Mouse (Mus musculus) midbrain, embryonic 14.5 days (tissue): Measurements from ENCODE around the gene Mylk3. TPM values are rescaled to one million over a fixed set of nuclear protein-coding genes. Genes with fewer than 3 reads are reported as not detected.

ENCODE experiments used
- ATAC-seq: fragments of 200-750 bp; cut with Nextera tagmentation; 2 replicates; pipeline ENCODE4 v1.8.0; 2017; ENCODE audit warnings: moderate number of reproducible peaks, moderate library complexity; ENCODE audit not compliant: low FRiP score, low TSS enrichment
- DNase-seq: peaks from one replicate; pipeline ENCODE4 v3.0.0-alpha.2; 2015
- H3K27ac ChIP-seq: fragments of 300-500 bp; sonication (generic); replicated peaks from 2 replicates; pipeline ENCODE4 v1.5.1; 2014; ENCODE audit warnings: mild to moderate bottlenecking, low read depth, low read length, moderate library complexity
- H3K27me3 ChIP-seq: fragments of 300-500 bp; sonication (generic); 2 replicates; pipeline ENCODE4 v1.6.1; 2014; ENCODE audit warnings: low read length, control low read depth, mixed read lengths; ENCODE audit not compliant: control insufficient read depth, insufficient read depth
- H3K36me3 ChIP-seq: fragments of 300-500 bp; sonication (generic); 2 replicates; pipeline ENCODE4 v1.6.1; 2014; ENCODE audit warnings: low read length, control low read depth; ENCODE audit not compliant: control insufficient read depth, insufficient read depth
- H3K4me1 ChIP-seq: fragments of 300-500 bp; sonication (generic); 2 replicates; pipeline ENCODE4 v1.6.1; 2014; ENCODE audit warnings: mild to moderate bottlenecking, antibody characterized with exemption, low read length, control low read depth; ENCODE audit not compliant: control insufficient read depth, insufficient read depth
- H3K4me2 ChIP-seq: fragments of 300-500 bp; sonication (generic); 2 replicates; pipeline ENCODE4 v1.6.1; 2014; ENCODE audit warnings: mild to moderate bottlenecking, low read length, moderate library complexity
- H3K4me3 ChIP-seq: fragments of 300-500 bp; sonication (generic); replicated peaks from 2 replicates; pipeline ENCODE4 v1.5.1; 2014; ENCODE audit warnings: low read depth, low read length
- H3K9ac ChIP-seq: fragments of 300-500 bp; sonication (generic); replicated peaks from 2 replicates; pipeline ENCODE4 v1.6.1; 2014; ENCODE audit warnings: mild to moderate bottlenecking, low read length, moderate library complexity
- H3K9me3 ChIP-seq: fragments of 300-500 bp; sonication (generic); 2 replicates; pipeline ENCODE4 v1.6.1; 2016; ENCODE audit warnings: low read length, control low read depth, mixed read lengths; ENCODE audit not compliant: control insufficient read depth
- WGBS: fragments of 180-500 bp; shearing (Covaris S2); extraction: QIAGEN DNeasy Blood & Tissue Kit; methylation state at CpG from one replicate; pipeline ENCODE4 v1.1.7; 2014; 5-methylcytosine and 5-hydroxymethylcytosine counted together
- polyA plus RNA-seq: library from polyadenylated mRNA; unstranded; fragments of >200 nt; fragmentation: Nextera tagmentation; extraction: Ambion mirVana; gene quantifications from 2 replicates; pipeline ENCODE4 v1.2.1, GENCODE M21; 2014

The Mylk3 gene
- polyA plus RNA-seq, 1 experiment from 2014 or later: 0.36 TPM

DNA sequence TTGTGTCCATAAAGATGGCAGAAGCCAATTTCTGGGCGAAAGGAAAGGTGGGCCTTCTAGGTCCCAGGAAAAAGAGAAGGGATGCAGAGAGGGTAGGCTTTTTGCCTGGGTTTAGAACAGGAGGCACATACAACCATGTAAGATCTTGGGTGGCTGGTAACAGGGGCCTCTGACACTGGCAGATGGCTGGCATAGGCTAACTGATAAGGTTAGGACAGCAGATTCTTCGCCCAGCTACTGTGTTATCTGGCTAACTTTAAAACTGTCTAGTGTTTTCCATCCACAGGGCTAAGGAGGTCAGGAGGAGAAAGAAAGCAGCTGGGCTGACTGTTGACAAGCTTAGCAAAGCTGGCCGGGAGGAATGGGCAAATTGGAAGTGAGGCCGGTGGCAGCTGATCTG, 67.6 kb downstream of the Mylk3 start:
- no peaks in the 10 kb centered on the region for H3K27me3 ChIP-seq
- ATAC-seq (no peak), DNase-seq (no peak)
- H3K4me1 ChIP-seq: no peaks in the 10 kb centered on the region
- H3K4me2 ChIP-seq: no peak overlapping the region
- no peaks in the 10 kb centered on the region for H3K36me3 ChIP-seq
- WGBS: 93% methylated on average over 4 of the region's 4 CpGs
- H3K4me3 ChIP-seq: no peak overlapping the region
- H3K9me3 ChIP-seq: peaks cover 6% of the 10 kb centered on the region; the same call in 1 of the 2 replicates
- H3K9ac ChIP-seq: no peak overlapping the region
- no peak overlapping the region for H3K27ac ChIP-seq

DNA sequence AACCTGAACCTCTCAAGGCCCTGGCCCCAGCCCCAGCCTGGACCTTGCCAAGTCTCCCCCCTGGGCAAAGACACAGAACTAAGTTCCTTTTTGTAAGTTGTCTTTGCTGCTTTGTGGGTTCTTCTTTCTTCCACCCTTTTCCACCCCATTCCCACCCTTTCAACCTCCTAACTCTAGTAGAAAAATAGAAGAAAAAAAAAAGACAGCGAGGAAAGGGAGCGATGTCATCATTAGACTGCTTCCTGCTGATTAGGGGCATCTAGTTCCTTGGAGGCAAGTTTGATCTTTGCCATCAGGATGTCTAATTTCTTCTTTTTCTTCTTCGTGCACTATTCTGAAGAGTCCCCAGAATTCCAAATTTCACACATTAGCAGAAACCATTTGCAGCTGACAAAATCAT, 73.1 kb downstream of the Mylk3 start:
- peaks cover under 1% of the 10 kb centered on the region; the same call in 1 of the 2 replicates for H3K9me3 ChIP-seq
- no peak overlapping the region for H3K4me3 ChIP-seq
- DNase-seq: no peak
- H3K36me3 ChIP-seq: peaks cover 12% of the 10 kb centered on the region
- H3K4me1 ChIP-seq: no peaks in the 10 kb centered on the region
- no peak overlapping the region for H3K27ac ChIP-seq
- WGBS: 86% methylated on average over 3 of the region's 3 CpGs
- no peak overlapping the region for H3K9ac ChIP-seq
- H3K4me2 ChIP-seq: no peak overlapping the region
- ATAC-seq: no peak
- H3K27me3 ChIP-seq: no peaks in the 10 kb centered on the region

DNA sequence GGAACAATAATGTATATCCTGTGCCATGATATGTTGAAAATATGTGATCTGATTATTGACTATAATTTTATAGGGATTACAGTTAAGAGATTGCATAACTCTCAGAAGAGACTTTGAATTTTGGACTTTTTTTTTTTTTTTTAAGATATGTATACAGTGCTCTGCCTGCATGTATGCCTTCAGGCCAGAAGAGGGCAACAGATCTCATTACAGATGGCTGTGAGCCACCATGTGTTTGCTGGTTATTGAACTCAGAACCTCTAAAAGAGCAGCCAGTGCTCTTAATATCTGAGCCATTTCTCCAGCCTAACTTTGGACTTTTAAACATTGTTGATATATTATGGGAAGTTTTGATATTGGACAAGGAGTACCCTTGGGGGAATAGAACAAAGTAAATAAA, 74.4 kb downstream of the Mylk3 start:
- DNase-seq (peak; percentile 59), ATAC-seq (no peak)
- Histone ChIP-seq H3K9me3 (no peaks in the 10 kb centered on the region), H3K36me3 (peaks cover 24% of the 10 kb centered on the region), H3K4me1 (no peaks in the 10 kb centered on the region), H3K27ac (no peak overlapping the region), H3K9ac (no peak overlapping the region), H3K27me3 (no peaks in the 10 kb centered on the region), H3K4me2 (no peak overlapping the region), H3K4me3 (no peak overlapping the region)

DNA sequence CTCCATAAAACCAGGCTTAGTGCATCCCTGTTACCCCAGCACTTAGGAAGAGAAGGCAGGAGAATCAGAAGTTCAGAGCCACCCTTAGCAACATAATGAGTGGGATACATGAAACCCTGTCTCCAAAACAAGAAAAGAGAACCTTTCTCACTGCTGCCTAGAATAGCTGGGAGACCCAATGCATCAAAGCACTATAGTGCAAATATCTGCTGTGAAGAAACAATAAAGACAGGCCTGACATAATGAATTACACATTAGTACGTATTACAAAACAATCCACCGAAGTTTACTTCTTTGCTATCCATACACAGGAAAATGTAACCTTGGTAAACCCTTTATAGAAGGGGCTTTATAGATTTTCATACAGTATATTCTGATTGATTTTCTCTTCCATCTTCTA, 77.6 kb downstream of the Mylk3 start:
- Histone ChIP-seq H3K27me3 (no peaks in the 10 kb centered on the region), H3K36me3 (peaks cover 50% of the 10 kb centered on the region), H3K9me3 (no peaks in the 10 kb centered on the region), H3K4me1 (no peaks in the 10 kb centered on the region), H3K4me3 (no peak overlapping the region), H3K27ac (no peak overlapping the region), H3K9ac (no peak overlapping the region), H3K4me2 (no peak overlapping the region)
- DNase-seq (no peak), ATAC-seq (no peak)
- WGBS: 99% methylated on average over 2 of the region's 2 CpGs

DNA sequence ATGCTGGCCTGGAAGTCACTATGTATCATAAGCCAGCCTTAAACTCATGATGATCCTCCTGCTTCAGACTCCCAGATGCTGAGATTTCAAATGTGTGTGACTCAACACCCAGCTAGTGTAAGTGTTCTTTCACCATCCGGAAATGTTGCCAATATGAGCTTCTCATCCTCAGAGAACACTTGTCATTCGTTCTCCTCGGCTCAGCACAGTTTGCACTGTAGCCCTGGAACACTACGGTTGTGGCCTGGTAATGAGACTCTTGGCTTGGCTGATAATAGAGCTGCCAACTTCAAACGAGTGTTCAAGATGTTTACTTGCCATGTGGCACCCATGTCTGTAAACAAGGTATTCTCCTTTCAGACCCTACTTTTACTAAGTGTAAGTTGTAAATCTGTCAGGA, 82.6 kb downstream of the Mylk3 start:
- Histone ChIP-seq H3K27me3 (no peaks in the 10 kb centered on the region), H3K36me3 (peaks cover 51% of the 10 kb centered on the region), H3K9me3 (no peaks in the 10 kb centered on the region), H3K4me2 (no peak overlapping the region), H3K27ac (no peak overlapping the region), H3K4me3 (no peak overlapping the region), H3K4me1 (peaks cover 11% of the 10 kb centered on the region), H3K9ac (no peak overlapping the region)
- ATAC-seq: no peak
- no peak for DNase-seq
- 93% methylated on average over 5 of the region's 5 CpGs for WGBS

DNA sequence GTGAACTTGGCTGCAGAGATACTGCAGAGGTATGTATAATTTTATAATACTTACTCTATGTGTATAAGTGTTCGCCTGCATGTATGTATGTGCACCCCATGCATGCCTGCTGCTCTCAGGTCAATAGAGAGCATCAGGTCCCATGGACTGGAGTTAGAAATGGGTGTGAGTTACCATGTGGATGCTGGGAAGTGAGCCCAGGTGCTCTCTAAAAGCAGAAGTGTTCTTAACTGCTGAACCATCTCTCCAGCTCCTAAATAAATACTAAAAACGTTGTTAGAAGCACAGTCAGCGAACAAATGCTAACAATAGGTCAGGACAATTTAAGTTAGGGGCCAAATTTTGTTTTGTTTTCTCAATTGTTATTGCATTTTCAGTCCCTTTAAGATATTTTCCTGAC, 83.2 kb downstream of the Mylk3 start:
- Histone ChIP-seq H3K36me3 (peaks cover 45% of the 10 kb centered on the region), H3K4me3 (no peak overlapping the region), H3K4me2 (no peak overlapping the region), H3K9me3 (no peaks in the 10 kb centered on the region), H3K4me1 (peaks cover 16% of the 10 kb centered on the region), H3K27ac (no peak overlapping the region), H3K27me3 (no peaks in the 10 kb centered on the region), H3K9ac (no peak overlapping the region)
- ATAC-seq (no peak), DNase-seq (no peak)
- WGBS: 93% methylated on average over 3 of the region's 3 CpGs

DNA sequence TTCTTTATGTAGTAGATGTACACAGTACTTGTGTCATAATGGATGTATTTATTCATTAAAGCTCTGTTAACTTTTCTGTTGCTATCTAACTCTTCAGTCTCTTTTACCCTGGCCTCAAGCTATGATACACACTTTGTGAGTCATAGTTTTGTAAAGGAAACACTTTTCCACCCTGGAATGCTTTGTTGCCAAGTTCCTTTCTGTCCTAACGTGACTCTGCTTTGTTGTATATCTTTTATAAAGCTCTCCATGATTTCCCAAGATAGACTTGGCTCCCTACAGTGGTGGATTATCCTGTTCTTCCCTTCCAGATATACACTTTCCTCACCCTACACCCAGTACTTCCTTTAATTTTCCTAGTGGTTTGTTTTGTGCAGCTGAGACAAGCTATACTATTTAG, 84.2 kb downstream of the Mylk3 start:
- H3K4me3 ChIP-seq: no peak overlapping the region
- H3K4me1 ChIP-seq: peaks cover 26% of the 10 kb centered on the region
- no peak for ATAC-seq
- no peak overlapping the region for H3K4me2 ChIP-seq
- no peak overlapping the region for H3K9ac ChIP-seq
- no peak overlapping the region for H3K27ac ChIP-seq
- H3K9me3 ChIP-seq: no peaks in the 10 kb centered on the region
- 55% methylated on average over 1 of the region's 1 CpGs for WGBS
- peaks cover 36% of the 10 kb centered on the region for H3K36me3 ChIP-seq
- no peaks in the 10 kb centered on the region for H3K27me3 ChIP-seq
- DNase-seq: no peak

DNA sequence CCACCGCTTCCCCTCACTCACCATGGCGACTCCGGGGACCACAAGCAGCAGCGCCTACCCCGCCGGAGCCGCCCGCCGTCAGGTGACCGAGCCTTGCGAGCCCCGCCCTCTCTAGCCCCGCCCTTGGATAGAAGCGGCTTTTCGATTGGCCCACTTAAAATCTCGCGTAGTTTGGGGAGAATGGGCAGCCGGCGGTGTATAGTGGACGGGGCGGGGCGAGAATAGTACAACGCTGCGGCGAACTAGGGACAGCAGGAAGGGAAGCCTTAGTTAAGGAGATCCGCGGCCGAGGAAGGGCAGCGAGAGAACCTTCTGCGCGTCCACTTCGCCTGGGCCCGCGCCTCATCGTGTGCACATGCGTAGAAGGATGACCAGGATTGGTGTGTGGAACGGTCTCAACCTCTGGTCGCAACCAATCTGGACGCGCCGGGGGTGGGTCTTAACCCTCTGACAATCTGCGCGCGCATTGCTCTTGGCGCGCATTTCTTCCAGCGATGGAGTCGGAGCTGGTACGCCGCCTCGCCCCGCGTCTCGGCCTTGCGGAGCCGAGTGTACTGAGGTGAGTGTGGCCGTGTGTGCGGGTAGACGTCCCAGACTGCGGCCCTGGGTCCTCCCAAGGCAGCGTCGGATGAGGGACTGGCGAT, 86.6 kb downstream of the Mylk3 start, which contains the start of the genes Orc6 and Vps35:
Orc6 (plus strand) TSS at position 199 of the 644 bp plus-strand sequence.
Vps35 (minus strand) TSS at position 369 of the 644 bp plus-strand sequence.
- peaks cover 15% of the 10 kb centered on the region for H3K36me3 ChIP-seq
- DNase-seq (peak; percentile 99), ATAC-seq (peak; percentile 98)
- peak within 1 kb of the TSS; percentile 93 for H3K4me3 ChIP-seq
- peak within 1 kb of the TSS; percentile 65 for H3K4me2 ChIP-seq
- peak within 1 kb of the TSS; percentile 95 for H3K27ac ChIP-seq
- H3K9me3 ChIP-seq: no peaks in the 10 kb centered on the region
- peaks cover 27% of the 10 kb centered on the region for H3K4me1 ChIP-seq
- no peaks in the 10 kb centered on the region for H3K27me3 ChIP-seq
- peak within 1 kb of the TSS; percentile 87 for H3K9ac ChIP-seq
- WGBS: under 1% methylated on average over 61 of the region's 63 CpGs
